In genomic region chr1:59633056-59633455, GRCm38 (mm10) we compare ENCODE assay signal across 15 mouse cellular contexts. TPM values are rescaled to one million over a fixed set of nuclear protein-coding genes. Genes with fewer than 3 reads are reported as not detected.
A peak's percentile ranks its signal among the peaks of the same experiment; 100 is the strongest.
DNase-seq lines count a peak whose midpoint lies in the region; ATAC-seq lines count a peak whose summit lies in the region.
"Had no signal": no experiment of that assay in that cellular context is flagged by ENCODE, and none has a peak within 500 bp of the region (broad histone marks: within the 10 kb centered on the region; RNA-seq: fewer than 3 reads in every experiment).

No protein-coding gene starts in this region.

- no peak overlapping the region for H3K27ac ChIP-seq in kidney, embryonic 14.5 days (ENCODE audit: low read depth, low read length)
- 0 out of 2 replicates have a peak overlapping the region, but pooled peaks have one; percentile 23 for H3K27ac ChIP-seq in midbrain, embryonic 10.5 days (replicated peaks)
- no peak overlapping the region for H3K27ac ChIP-seq in midbrain, embryonic 16.5 days (ENCODE audit: low read length)
- H3K27ac ChIP-seq in embryonic facial prominence, embryonic 13.5 days = peak overlapping the region; percentile 7; the same call in 1 of the 2 replicates
- peak overlapping the region; percentile 65; the same call in 1 of the 2 replicates for H3K27ac ChIP-seq in limb, embryonic 13.5 days
- H3K27ac ChIP-seq: neural tube, embryonic 12.5 days had no signal

- no peaks in the 10 kb centered on the region for H3K4me1 ChIP-seq in kidney, embryonic 14.5 days (ENCODE audit: control insufficient read depth, insufficient read depth, low read length)
- no peaks in the 10 kb centered on the region for H3K4me1 ChIP-seq in midbrain, embryonic 10.5 days
- H3K4me1 ChIP-seq in midbrain, embryonic 16.5 days (ENCODE audit: control insufficient read depth, insufficient read depth, low read length) = no peaks in the 10 kb centered on the region
- H3K4me1 ChIP-seq in embryonic facial prominence, embryonic 13.5 days = peaks cover 8% of the 10 kb centered on the region
- H3K4me1 ChIP-seq in limb, embryonic 13.5 days = peaks cover 14% of the 10 kb centered on the region
- H3K4me1 ChIP-seq: neural tube, embryonic 12.5 days had no signal

- ATAC-seq in kidney, embryonic 14.5 days (ENCODE audit: low FRiP score, low TSS enrichment) = no peak
- ATAC-seq in midbrain, embryonic 16.5 days = no peak
- ATAC-seq in embryonic facial prominence, embryonic 13.5 days (ENCODE audit: insufficient number of reproducible peaks, insufficient read depth, low FRiP score, low TSS enrichment, low read depth) = no peak
- ATAC-seq in limb, embryonic 13.5 days (ENCODE audit: low FRiP score, low read depth) = no peak
- ATAC-seq: CD4-positive, CD25-positive, alpha-beta regulatory T cell, adult 4 months; inflammation-experienced regulatory T-cells, adult 6 months had no signal

- DNase-seq in kidney, postnatal 14 days = no peak
- DNase-seq in midbrain, embryonic 10.5 days (ENCODE audit: low spot score) = no peak
- no peak for DNase-seq in embryo, embryonic 9.5 days (ENCODE audit: extremely low spot score)
- DNase-seq: adrenal gland, postnatal 25 days; cerebellum, postnatal 25 days; gastrocnemius, postnatal 36 days; lung, adult 18-20 months had no signal

- no peak overlapping the region; the same call in 1 of the 2 replicates for H3K4me2 ChIP-seq in kidney, embryonic 14.5 days (replicated peaks; ENCODE audit: low read depth, low read length)
- H3K4me2 ChIP-seq in midbrain, embryonic 16.5 days (ENCODE audit: low read length) = no peak overlapping the region
- peak overlapping the region; percentile 33 for H3K4me2 ChIP-seq in embryonic facial prominence, embryonic 13.5 days
- peak overlapping the region; percentile 38 for H3K4me2 ChIP-seq in limb, embryonic 13.5 days (replicated peaks)
- H3K4me2 ChIP-seq: neural tube, embryonic 12.5 days had no signal

- H3K27me3 ChIP-seq in kidney, embryonic 14.5 days (ENCODE audit: control insufficient read depth, insufficient read depth, low read length) = no peaks in the 10 kb centered on the region
- H3K27me3 ChIP-seq in midbrain, embryonic 10.5 days (ENCODE audit: low read depth, poor library complexity, severe bottlenecking) = no peaks in the 10 kb centered on the region
- H3K27me3 ChIP-seq in midbrain, embryonic 16.5 days (ENCODE audit: control insufficient read depth, insufficient read depth, low read depth, low read length) = no peaks in the 10 kb centered on the region
- H3K27me3 ChIP-seq in embryonic facial prominence, embryonic 13.5 days = no peaks in the 10 kb centered on the region
- no peaks in the 10 kb centered on the region for H3K27me3 ChIP-seq in limb, embryonic 13.5 days
- H3K27me3 ChIP-seq: neural tube, embryonic 12.5 days had no signal

- H3K9ac ChIP-seq in kidney, embryonic 14.5 days (ENCODE audit: low read depth, low read length) = 0 out of 2 replicates have a peak overlapping the region, but pooled peaks have one; percentile 7
- H3K9ac ChIP-seq in midbrain, embryonic 16.5 days (ENCODE audit: low read depth, low read length) = no peak overlapping the region
- 0 out of 2 replicates have a peak overlapping the region, but pooled peaks have one; percentile 18 for H3K9ac ChIP-seq in embryonic facial prominence, embryonic 13.5 days
- H3K9ac ChIP-seq in limb, embryonic 13.5 days = peak overlapping the region; percentile 58
- H3K9ac ChIP-seq: neural tube, embryonic 12.5 days had no signal

- no peaks in the 10 kb centered on the region for H3K9me3 ChIP-seq in kidney, embryonic 14.5 days (ENCODE audit: control insufficient read depth, low read length)
- no peaks in the 10 kb centered on the region for H3K9me3 ChIP-seq in midbrain, embryonic 10.5 days (replicated peaks)
- H3K9me3 ChIP-seq in midbrain, embryonic 16.5 days (replicated peaks; ENCODE audit: control insufficient read depth, low read length, poor library complexity, severe bottlenecking) = no peaks in the 10 kb centered on the region
- no peaks in the 10 kb centered on the region for H3K9me3 ChIP-seq in embryonic facial prominence, embryonic 13.5 days
- no peaks in the 10 kb centered on the region for H3K9me3 ChIP-seq in limb, embryonic 13.5 days
- H3K9me3 ChIP-seq: neural tube, embryonic 12.5 days had no signal

- H3K36me3 ChIP-seq in kidney, embryonic 14.5 days (ENCODE audit: control insufficient read depth, insufficient read depth, low read length) = no peaks in the 10 kb centered on the region
- H3K36me3 ChIP-seq in midbrain, embryonic 10.5 days = no peaks in the 10 kb centered on the region
- no peaks in the 10 kb centered on the region for H3K36me3 ChIP-seq in midbrain, embryonic 16.5 days (ENCODE audit: control insufficient read depth, insufficient read depth, low read length)
- H3K36me3 ChIP-seq in embryonic facial prominence, embryonic 13.5 days = no peaks in the 10 kb centered on the region
- no peaks in the 10 kb centered on the region for H3K36me3 ChIP-seq in limb, embryonic 13.5 days
- H3K36me3 ChIP-seq: neural tube, embryonic 12.5 days had no signal

- WGBS in kidney, embryonic 14.5 days = 18% methylated on average over 6 of the region's 6 CpGs
- 33% methylated on average over 6 of the region's 6 CpGs for WGBS in midbrain, embryonic 10.5 days
- WGBS in midbrain, embryonic 16.5 days = 36% methylated on average over 6 of the region's 6 CpGs
- 21% methylated on average over 6 of the region's 6 CpGs for WGBS in embryonic facial prominence, embryonic 13.5 days
- 15% methylated on average over 6 of the region's 6 CpGs for WGBS in limb, embryonic 13.5 days

- H3K4me3 ChIP-seq in kidney, embryonic 14.5 days (ENCODE audit: low read length) = no peak overlapping the region
- no peak overlapping the region for H3K4me3 ChIP-seq in midbrain, embryonic 10.5 days
- H3K4me3 ChIP-seq in midbrain, embryonic 16.5 days (ENCODE audit: low read depth, low read length) = no peak overlapping the region
- peak overlapping the region; percentile 15; the same call in 1 of the 2 replicates for H3K4me3 ChIP-seq in embryonic facial prominence, embryonic 13.5 days
- H3K4me3 ChIP-seq in limb, embryonic 13.5 days = no peak overlapping the region
- H3K4me3 ChIP-seq: erythroblast, embryonic 14.5 days; neural tube, embryonic 12.5 days had no signal

RNA-seq across cellular contexts. Expression of gene Sumo1, which starts 37.6 kb away (rescaled TPM):
- polyA plus RNA-seq in kidney, embryonic 14.5 days (2014; fragmentation: Nextera tagmentation; extraction: Ambion mirVana) = 460 and 593 TPM in 2 replicates
- 532 and 579 TPM in 2 replicates for polyA plus RNA-seq in midbrain, embryonic 10.5 days (2016; fragmentation: Nextera tagmentation; extraction: Ambion mirVana)
- 332 and 347 TPM in 2 replicates for polyA plus RNA-seq in midbrain, embryonic 16.5 days (2015; fragmentation: Nextera tagmentation; extraction: Ambion mirVana)
- 432 and 472 TPM in 2 replicates for polyA plus RNA-seq in embryonic facial prominence, embryonic 13.5 days (2015; fragmentation: Nextera tagmentation; extraction: Ambion mirVana)
- 473 and 474 TPM in 2 replicates for polyA plus RNA-seq in limb, embryonic 13.5 days (2015; fragmentation: Nextera tagmentation; extraction: Ambion mirVana)

RNA-seq across cellular contexts. Expression of gene Nop58, which starts 51.7 kb away (rescaled TPM):
- polyA plus RNA-seq in kidney, embryonic 14.5 days (2014; fragmentation: Nextera tagmentation; extraction: Ambion mirVana) = 298 and 318 TPM in 2 replicates
- polyA plus RNA-seq in midbrain, embryonic 10.5 days (2016; fragmentation: Nextera tagmentation; extraction: Ambion mirVana) = 269 and 309 TPM in 2 replicates
- polyA plus RNA-seq in midbrain, embryonic 16.5 days (2015; fragmentation: Nextera tagmentation; extraction: Ambion mirVana) = 139 and 149 TPM in 2 replicates
- polyA plus RNA-seq in embryonic facial prominence, embryonic 13.5 days (2015; fragmentation: Nextera tagmentation; extraction: Ambion mirVana) = 272 and 277 TPM in 2 replicates
- polyA plus RNA-seq in limb, embryonic 13.5 days (2015; fragmentation: Nextera tagmentation; extraction: Ambion mirVana) = 262 and 267 TPM in 2 replicates

Comparison
In these comparisons a context has a peak if more than half of its experiments do, and no peak if none do; other contexts are left out.
1. H3K27ac ChIP-seq: peak in midbrain, embryonic 10.5 days (single experiment), embryonic facial prominence, embryonic 13.5 days (single experiment) and limb, embryonic 13.5 days (single experiment); none in kidney, embryonic 14.5 days (single experiment) and midbrain, embryonic 16.5 days (single experiment).
2. H3K4me2 ChIP-seq: peak in embryonic facial prominence, embryonic 13.5 days (single experiment) and limb, embryonic 13.5 days (single experiment); none in kidney, embryonic 14.5 days (single experiment) and midbrain, embryonic 16.5 days (single experiment).